Mouse (Mus musculus) testis, adult 2 months (tissue): ENCODE data around the gene 2210407C18Rik.

Source experiments
- CTCF ChIP-seq: fragments of 200-500 bp; IDR thresholded peaks from 2 replicates; pipeline ENCODE4 v1.5.1; 2012; ENCODE audit warnings: low read depth, mild to moderate bottlenecking, inconsistent platforms, low read length, moderate library complexity; ENCODE audit not compliant: control insufficient read depth, insufficient read depth, insufficient replicate concordance
- POLR2A ChIP-seq: fragments of 200-500 bp; IDR thresholded peaks from 2 replicates; pipeline ENCODE4 v1.6.1; 2012; ENCODE audit warnings: low read depth, mild to moderate bottlenecking, inconsistent platforms, low read length, moderate library complexity; ENCODE audit not compliant: control insufficient read depth

GRCm38 (mm10) chr11:58605228-58605627 lies 10.6 kb downstream of the 2210407C18Rik start:
- TF ChIP-seq CTCF (no peak), POLR2A (no peak)
